Mouse (Mus musculus): ENCODE measurements around the gene Phykpl. TPM values are rescaled to one million over a fixed set of nuclear protein-coding genes. Genes with fewer than 3 reads are reported as not detected.

Gene Phykpl
- polyA plus RNA-seq, 1 experiment from 2014 or later, result 17.5 TPM

DNA sequence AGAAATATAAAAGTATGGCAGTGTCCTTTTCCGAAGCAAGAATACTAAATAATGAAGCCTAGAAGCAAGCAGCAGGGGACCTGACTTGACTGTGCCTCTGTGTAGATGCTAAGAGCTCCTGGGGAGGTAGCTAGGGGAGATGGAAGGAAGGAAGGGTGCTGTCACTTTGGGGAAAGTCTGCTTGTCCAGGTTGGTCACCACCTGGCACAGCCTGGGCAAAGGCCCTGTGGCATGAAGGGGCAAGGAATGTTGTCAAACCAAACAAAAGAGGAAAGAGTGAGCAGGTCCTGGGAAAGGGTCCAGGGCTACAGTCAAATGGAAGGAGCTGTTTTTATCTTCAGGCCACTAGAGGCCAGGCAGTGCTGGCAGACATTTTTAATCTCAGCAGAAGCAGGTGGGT lies 2.5 kb downstream of the Phykpl start:
- H3K27me3 ChIP-seq, result no peaks in the 10 kb centered on the region
- H3K9me3 ChIP-seq, result no peaks in the 10 kb centered on the region
- 90% methylated on average over 1 of the region's 1 CpGs for WGBS
- no peak overlapping the region for H3K27ac ChIP-seq
- peaks cover 14% of the 10 kb centered on the region for H3K4me1 ChIP-seq
- no peak overlapping the region for H3K9ac ChIP-seq
- no peak for ATAC-seq (ENCODE audit: insufficient number of reproducible peaks, insufficient read depth, low FRiP score, low TSS enrichment)
- no peak overlapping the region for H3K4me2 ChIP-seq (replicated peaks)
- H3K36me3 ChIP-seq, result peaks cover 63% of the 10 kb centered on the region
- H3K4me3 ChIP-seq, result no peak overlapping the region

DNA sequence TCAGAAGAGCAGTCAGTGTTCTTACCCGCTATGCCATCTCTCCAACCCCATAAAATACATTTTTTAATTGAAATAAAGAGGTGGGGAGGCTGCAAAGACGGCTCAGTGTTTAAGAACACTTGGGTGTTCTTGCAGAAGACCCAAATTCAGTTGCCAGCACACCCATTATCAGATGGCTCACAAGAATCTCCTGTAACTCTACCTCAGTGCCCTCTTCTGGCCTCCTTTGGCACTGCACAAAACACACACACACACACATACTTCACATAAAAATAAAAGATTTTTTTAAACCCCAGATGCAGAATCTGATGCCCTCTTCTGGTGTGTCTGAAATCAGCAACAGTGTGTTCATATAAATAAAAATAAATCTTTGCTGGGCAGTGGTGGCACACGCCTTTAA lies 4.3 kb downstream of the Phykpl start:
- no peak overlapping the region for H3K4me2 ChIP-seq (replicated peaks)
- ATAC-seq (ENCODE audit: insufficient number of reproducible peaks, insufficient read depth, low FRiP score, low TSS enrichment), result no peak
- H3K4me1 ChIP-seq, result peaks cover 13% of the 10 kb centered on the region
- H3K4me3 ChIP-seq, result no peak overlapping the region
- 96% methylated on average over 3 of the region's 3 CpGs for WGBS
- H3K27ac ChIP-seq, result no peak overlapping the region
- H3K36me3 ChIP-seq, result peaks cover 81% of the 10 kb centered on the region
- H3K9me3 ChIP-seq, result no peaks in the 10 kb centered on the region
- H3K9ac ChIP-seq, result no peak overlapping the region
- no peaks in the 10 kb centered on the region for H3K27me3 ChIP-seq

DNA sequence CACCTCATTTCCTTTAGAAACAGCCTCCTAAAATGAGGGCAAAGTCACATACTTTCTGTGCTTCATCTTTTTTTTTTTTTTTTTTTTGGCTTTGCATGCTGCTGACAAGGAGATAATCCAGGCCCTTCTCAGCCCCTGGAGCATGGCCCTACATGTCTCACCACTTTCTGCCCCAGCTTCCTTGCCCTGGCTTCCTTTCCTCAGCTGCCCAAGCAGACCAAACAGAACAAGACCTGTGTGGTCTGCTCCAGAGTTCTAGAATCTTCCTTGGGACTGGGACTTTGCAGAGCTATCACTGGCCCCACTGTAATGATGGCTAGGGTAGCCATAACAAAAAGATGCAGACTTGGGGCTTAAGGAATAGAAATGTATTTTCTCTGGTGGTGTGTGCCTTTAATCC lies 5.4 kb downstream of the Phykpl start:
- Histone ChIP-seq H3K27me3 (no peaks in the 10 kb centered on the region), H3K27ac (no peak overlapping the region), H3K9ac (no peak overlapping the region), H3K36me3 (peaks cover 92% of the 10 kb centered on the region), H3K4me1 (peaks cover 8% of the 10 kb centered on the region), H3K4me3 (no peak overlapping the region), H3K9me3 (no peaks in the 10 kb centered on the region), H3K4me2 (replicated peaks) (no peak overlapping the region)
- no peak for ATAC-seq (ENCODE audit: insufficient number of reproducible peaks, insufficient read depth, low FRiP score, low TSS enrichment)

DNA sequence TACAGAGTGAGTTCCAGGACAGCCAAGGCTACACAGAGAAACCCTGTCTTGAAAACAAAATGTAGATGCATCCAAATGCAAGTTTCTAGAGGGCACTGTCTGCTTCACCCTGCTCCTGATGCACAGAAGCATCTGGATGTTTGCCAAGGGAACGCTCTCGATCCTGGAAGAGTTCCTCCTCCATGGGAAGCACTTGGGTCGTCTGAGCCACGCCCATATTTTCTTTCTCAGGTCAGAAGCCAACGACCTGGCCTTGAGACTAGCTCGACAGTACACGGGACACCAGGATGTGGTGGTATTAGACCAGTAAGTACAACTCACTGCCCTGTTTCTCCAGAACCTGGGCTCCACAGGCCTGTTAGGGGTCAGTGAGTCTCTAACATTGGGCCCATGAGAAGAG lies 6.6 kb downstream of the Phykpl start:
- ATAC-seq (ENCODE audit: insufficient number of reproducible peaks, insufficient read depth, low FRiP score, low TSS enrichment), result no peak
- WGBS, result 78% methylated on average over 7 of the region's 7 CpGs
- H3K36me3 ChIP-seq, result peaks cover 99% of the 10 kb centered on the region
- no peaks in the 10 kb centered on the region for H3K27me3 ChIP-seq
- H3K4me3 ChIP-seq, result no peak overlapping the region
- no peak overlapping the region for H3K27ac ChIP-seq
- no peak overlapping the region for H3K9ac ChIP-seq
- no peaks in the 10 kb centered on the region for H3K9me3 ChIP-seq
- no peak overlapping the region for H3K4me2 ChIP-seq (replicated peaks)
- H3K4me1 ChIP-seq, result no peaks in the 10 kb centered on the region

DNA sequence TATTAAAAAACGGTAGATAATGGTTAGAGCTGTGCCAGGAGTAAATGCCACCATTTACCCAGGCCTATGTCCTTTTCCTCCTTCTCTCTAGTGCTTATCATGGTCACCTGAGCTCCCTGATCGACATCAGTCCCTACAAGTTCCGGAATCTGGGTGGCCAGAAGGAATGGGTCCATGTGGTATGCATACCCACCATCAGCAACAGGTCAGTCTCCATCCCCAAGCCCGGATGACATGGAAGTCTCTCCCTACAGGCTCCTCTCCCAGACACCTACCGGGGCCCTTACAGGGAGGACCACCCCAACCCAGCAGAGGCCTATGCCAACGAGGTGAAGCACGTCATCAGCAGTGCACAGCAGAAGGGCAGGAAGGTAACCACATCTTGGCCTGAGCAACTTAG lies 7.4 kb downstream of the Phykpl start:
- no peak for ATAC-seq (ENCODE audit: insufficient number of reproducible peaks, insufficient read depth, low FRiP score, low TSS enrichment)
- Histone ChIP-seq H3K4me1 (no peaks in the 10 kb centered on the region), H3K4me2 (replicated peaks) (no peak overlapping the region), H3K27me3 (no peaks in the 10 kb centered on the region), H3K27ac (no peak overlapping the region), H3K4me3 (no peak overlapping the region), H3K9me3 (no peaks in the 10 kb centered on the region), H3K36me3 (peaks cover 98% of the 10 kb centered on the region), H3K9ac (no peak overlapping the region)
- 90% methylated on average over 7 of the region's 7 CpGs for WGBS

DNA sequence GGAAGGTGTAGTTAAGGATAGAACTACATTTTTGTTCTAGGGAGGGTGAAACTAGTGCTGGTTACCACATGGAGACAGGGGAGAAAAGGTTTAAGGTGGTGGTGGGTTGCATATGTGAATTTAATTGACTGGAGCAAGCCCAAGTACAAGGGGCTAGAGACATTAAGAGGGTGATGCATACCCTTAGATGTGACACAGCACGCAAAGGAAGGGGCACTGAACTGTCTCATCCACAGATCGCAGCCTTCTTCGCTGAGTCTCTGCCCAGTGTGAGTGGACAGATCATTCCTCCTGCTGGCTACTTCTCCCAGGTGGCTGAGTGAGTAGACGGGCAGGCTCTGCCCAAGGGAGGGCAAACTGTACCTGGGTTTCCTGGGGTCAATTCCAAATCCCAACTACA lies 8.8 kb downstream of the Phykpl start:
- Histone ChIP-seq H3K27ac (no peak overlapping the region), H3K27me3 (no peaks in the 10 kb centered on the region), H3K4me3 (no peak overlapping the region), H3K36me3 (peaks cover 98% of the 10 kb centered on the region), H3K4me1 (no peaks in the 10 kb centered on the region), H3K9ac (no peak overlapping the region), H3K4me2 (replicated peaks) (no peak overlapping the region), H3K9me3 (no peaks in the 10 kb centered on the region)
- no peak for ATAC-seq (ENCODE audit: insufficient number of reproducible peaks, insufficient read depth, low FRiP score, low TSS enrichment)
- WGBS, result 95% methylated on average over 4 of the region's 4 CpGs

DNA sequence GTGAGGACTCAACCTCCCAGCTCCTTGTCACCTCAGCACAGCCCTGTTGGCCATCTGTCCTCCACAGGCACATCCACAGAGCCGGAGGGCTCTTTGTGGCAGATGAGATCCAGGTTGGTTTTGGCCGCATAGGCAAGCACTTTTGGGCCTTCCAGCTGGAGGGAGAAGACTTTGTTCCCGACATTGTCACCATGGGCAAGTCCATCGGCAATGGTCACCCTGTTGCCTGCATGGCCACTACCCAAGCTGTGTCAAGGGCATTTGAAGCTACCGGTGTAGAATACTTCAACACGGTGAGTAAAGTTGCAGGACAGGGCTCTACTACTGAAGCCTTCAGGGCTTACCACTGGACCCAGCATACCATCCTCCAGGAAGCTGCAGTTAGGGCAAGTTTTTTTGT lies 9.3 kb downstream of the Phykpl start:
- Histone ChIP-seq H3K9me3 (no peaks in the 10 kb centered on the region), H3K27ac (no peak overlapping the region), H3K4me1 (no peaks in the 10 kb centered on the region), H3K36me3 (peaks cover 99% of the 10 kb centered on the region), H3K4me2 (replicated peaks) (no peak overlapping the region), H3K9ac (no peak overlapping the region), H3K27me3 (no peaks in the 10 kb centered on the region), H3K4me3 (no peak overlapping the region)
- WGBS, result 91% methylated on average over 6 of the region's 6 CpGs
- no peak for ATAC-seq (ENCODE audit: insufficient number of reproducible peaks, insufficient read depth, low FRiP score, low TSS enrichment)

DNA sequence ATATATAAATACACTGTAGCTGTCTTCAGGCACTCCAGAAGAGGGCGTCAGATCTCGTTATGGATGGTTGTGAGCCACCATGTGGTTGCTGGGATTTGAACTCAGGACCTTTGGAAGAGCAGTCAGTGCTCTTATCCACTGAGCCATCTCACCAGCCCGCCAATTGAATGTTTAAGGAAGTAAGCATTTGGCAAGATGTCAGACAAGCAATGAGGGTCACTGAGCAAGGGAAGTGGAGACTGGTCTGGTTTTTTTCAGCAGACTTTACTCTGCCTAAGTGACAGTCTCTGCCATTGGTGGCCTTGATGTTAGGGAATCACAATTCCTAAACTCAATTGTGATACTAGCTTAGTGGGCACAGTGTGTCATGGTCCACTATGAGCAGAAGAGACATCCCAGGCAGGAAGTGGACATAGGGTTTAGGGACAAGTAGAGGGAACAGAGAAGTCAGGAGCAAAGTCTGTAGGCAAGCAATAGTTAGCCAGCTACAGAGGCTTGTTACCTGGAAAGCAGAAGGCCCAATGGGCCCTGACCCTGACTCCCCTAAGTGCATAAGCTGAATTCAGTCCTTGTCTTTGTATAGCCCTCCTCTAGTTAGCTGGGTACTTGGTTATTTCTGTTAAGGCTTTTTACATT lies 10.3 kb downstream of the Phykpl start:
- 74% methylated on average over 3 of the region's 3 CpGs for WGBS
- Histone ChIP-seq H3K9ac (no peak overlapping the region), H3K4me2 (replicated peaks) (no peak overlapping the region), H3K4me3 (no peak overlapping the region), H3K4me1 (no peaks in the 10 kb centered on the region), H3K9me3 (no peaks in the 10 kb centered on the region), H3K36me3 (peaks cover 99% of the 10 kb centered on the region), H3K27ac (no peak overlapping the region), H3K27me3 (no peaks in the 10 kb centered on the region)
- ATAC-seq (ENCODE audit: insufficient number of reproducible peaks, insufficient read depth, low FRiP score, low TSS enrichment), result no peak

DNA sequence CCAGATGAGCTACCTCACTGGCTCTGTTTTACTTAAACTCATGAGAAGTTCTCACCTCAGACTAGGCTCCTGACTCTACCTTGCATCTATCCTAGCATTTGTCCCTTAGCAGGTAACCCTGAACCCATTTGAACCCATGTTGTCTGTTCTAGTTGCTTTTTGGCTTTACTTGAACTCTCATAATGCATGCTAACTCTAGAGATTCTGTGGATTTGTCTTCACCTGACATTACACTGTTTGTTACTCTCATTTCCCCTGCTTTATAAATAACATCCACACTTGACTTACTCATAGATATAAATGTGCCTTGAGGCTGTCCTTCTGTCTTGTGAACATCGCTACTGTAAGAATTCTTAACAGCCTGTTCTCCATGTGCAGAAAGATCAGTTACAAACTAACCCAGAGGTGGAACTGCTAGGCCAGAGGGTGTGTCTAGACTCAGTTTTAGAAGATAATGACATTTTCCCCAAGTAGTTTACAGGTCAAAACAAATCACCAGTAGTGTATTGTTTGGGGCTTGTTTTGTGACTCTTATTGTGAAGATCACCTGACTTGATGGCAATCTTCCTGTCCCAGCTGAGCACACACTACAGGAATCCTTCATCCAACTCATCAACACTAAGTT lies 11.0 kb downstream of the Phykpl start:
- Histone ChIP-seq H3K9me3 (no peaks in the 10 kb centered on the region), H3K27me3 (no peaks in the 10 kb centered on the region), H3K4me1 (no peaks in the 10 kb centered on the region), H3K9ac (no peak overlapping the region), H3K27ac (no peak overlapping the region), H3K4me2 (replicated peaks) (no peak overlapping the region), H3K4me3 (no peak overlapping the region), H3K36me3 (peaks cover 99% of the 10 kb centered on the region)
- ATAC-seq (ENCODE audit: insufficient number of reproducible peaks, insufficient read depth, low FRiP score, low TSS enrichment), result no peak
- WGBS, result 91% methylated on average over 1 of the region's 1 CpGs

DNA sequence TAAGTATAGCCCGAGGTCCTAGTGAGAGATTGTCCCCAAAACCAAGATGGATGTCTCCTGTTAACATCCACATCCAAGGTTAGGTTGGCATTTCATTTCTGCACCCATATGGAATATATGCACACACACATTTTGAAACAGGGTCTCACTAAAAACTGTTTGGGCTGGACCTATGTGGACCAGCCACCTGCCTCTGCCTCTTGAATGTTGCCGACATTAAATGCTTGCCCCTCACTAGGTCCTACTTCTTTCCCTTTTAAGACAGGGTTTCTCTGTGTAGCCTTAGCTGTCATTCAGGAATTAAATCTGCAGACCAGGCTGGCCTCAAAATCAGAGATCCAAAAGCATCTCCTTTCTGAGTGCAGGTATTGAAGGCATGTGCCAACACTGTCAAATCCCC lies 13.0 kb downstream of the Phykpl start:
- Histone ChIP-seq H3K4me1 (peaks cover 11% of the 10 kb centered on the region; the same call in 1 of the 2 replicates), H3K27me3 (no peaks in the 10 kb centered on the region), H3K27ac (no peak overlapping the region), H3K9ac (no peak overlapping the region), H3K9me3 (no peaks in the 10 kb centered on the region), H3K4me2 (replicated peaks) (no peak overlapping the region), H3K4me3 (no peak overlapping the region), H3K36me3 (peaks cover 99% of the 10 kb centered on the region)
- no peak for ATAC-seq (ENCODE audit: insufficient number of reproducible peaks, insufficient read depth, low FRiP score, low TSS enrichment)
- WGBS, result 81% methylated on average over 2 of the region's 2 CpGs

DNA sequence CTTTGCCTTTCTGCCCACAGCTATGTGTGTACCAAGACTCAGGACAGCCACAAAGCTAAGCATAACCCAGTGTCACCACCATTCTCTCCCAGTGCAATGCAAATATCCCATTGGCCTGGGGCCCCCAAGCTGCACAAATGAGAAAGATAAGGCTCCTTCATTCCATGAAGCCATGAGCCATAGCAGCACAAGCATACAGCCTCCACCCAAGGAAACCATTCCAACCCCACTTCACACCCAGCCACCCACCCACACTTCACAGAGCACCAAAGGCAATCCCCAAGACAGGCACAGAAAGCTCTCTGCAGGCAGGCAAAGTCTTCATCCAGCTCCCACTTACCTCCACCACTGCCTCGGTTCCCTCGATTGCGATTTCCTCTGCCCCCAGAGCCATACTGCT lies 17.7 kb downstream of the Phykpl start:
- no peak overlapping the region for H3K4me2 ChIP-seq (replicated peaks)
- H3K9me3 ChIP-seq, result no peaks in the 10 kb centered on the region
- no peak overlapping the region for H3K4me3 ChIP-seq
- no peak overlapping the region; the same call in 1 of the 2 replicates for H3K9ac ChIP-seq
- H3K27me3 ChIP-seq, result no peaks in the 10 kb centered on the region; the same call in 1 of the 2 replicates
- H3K27ac ChIP-seq, result no peak overlapping the region
- H3K4me1 ChIP-seq, result peaks cover 31% of the 10 kb centered on the region
- WGBS, result 84% methylated on average over 3 of the region's 3 CpGs
- H3K36me3 ChIP-seq, result peaks cover 80% of the 10 kb centered on the region
- ATAC-seq (ENCODE audit: insufficient number of reproducible peaks, insufficient read depth, low FRiP score, low TSS enrichment), result no peak

DNA sequence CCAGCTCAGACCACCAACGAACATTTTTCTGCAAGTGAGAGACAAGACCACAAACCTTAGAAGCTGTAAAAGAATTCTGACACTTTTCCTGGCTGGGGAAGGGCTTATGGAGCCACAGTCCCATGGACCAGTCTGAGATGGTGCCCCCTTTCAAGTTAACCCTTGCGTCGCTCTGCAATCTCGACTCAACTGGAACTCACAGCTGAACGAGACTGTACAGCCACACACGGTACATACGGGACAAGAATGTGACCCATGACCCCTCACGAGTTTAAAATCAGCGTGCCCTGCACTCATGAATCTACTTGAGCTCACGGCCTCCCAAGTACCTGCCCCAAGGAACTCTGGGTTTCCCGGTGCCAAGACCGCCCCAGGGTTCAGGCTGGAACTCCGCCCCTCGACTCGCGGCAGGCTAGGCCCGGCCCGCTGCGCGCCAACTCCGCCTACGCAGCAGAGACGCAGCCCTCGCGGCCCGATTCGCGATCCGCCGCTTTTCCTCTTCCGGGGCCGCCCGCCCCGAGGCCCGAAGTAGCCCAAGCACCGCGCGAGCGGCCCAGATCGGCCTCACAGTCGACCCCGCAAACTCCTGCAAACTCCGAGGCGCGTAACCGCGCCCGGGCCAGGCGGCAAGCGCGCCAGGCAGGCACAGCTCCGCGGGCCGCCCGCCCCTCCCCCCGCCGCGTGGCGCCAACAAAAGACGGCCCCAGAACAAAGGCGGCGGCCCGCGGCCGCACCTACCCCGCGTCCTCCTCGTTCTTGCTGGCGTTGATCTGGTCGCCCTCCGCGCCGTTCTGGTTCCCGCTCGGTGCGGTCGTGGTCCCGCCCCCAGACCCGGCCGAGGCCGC lies 21.3 kb downstream of the Phykpl start:
- peak overlapping the region; percentile 99 for H3K4me3 ChIP-seq
- H3K4me1 ChIP-seq, result peaks cover 34% of the 10 kb centered on the region
- H3K36me3 ChIP-seq, result peaks cover 44% of the 10 kb centered on the region
- no peaks in the 10 kb centered on the region; the same call in 1 of the 2 replicates for H3K27me3 ChIP-seq
- H3K9ac ChIP-seq, result peak overlapping the region; percentile 100
- WGBS, result under 1% methylated on average over 73 of the region's 81 CpGs
- peak overlapping the region; percentile 90 for H3K4me2 ChIP-seq (replicated peaks)
- peak; percentile 55; the same call in 1 of the 2 replicates for ATAC-seq (ENCODE audit: insufficient number of reproducible peaks, insufficient read depth, low FRiP score, low TSS enrichment)
- no peaks in the 10 kb centered on the region for H3K9me3 ChIP-seq
- H3K27ac ChIP-seq, result peak overlapping the region; percentile 96
